ENCODE assay signal across 11 mouse cellular contexts in genomic region chr10:61286246-61286645, GRCm38 (mm10). TPM values are rescaled to one million over a fixed set of nuclear protein-coding genes. Genes with fewer than 3 reads are reported as not detected.
DNase-seq lines count a peak whose midpoint lies in the region; ATAC-seq and TF ChIP-seq lines count a peak whose summit lies in the region.
"Had no signal": no experiment of that assay in that cellular context is flagged by ENCODE, and none has a peak within 500 bp of the region (broad histone marks: within the 10 kb centered on the region; RNA-seq: fewer than 3 reads in every experiment).

No protein-coding gene starts in this region.

- peak; percentile 13 for DNase-seq in embryonic facial prominence, embryonic 11.5 days (ENCODE audit: low spot score)
- no peak for DNase-seq in embryonic facial prominence, embryonic 10.5 days (ENCODE audit: low spot score)
- DNase-seq in lung, embryonic 14.5 days, result peak; percentile 51
- no peak for DNase-seq in lung, postnatal 14 days
- DNase-seq in fibroblast of lung, adult 2 months (ENCODE audit: low read depth), result peak; percentile 89
- DNase-seq in frontal cortex, postnatal 36 days (ENCODE audit: low spot score in 2 of 2), result no peak
- no peak for DNase-seq in layer of hippocampus, adult 9-11 months
- DNase-seq: cerebellum, adult 2 months had no signal

- H3K4me2 ChIP-seq in embryonic facial prominence, embryonic 11.5 days (ENCODE audit: low read depth, low read length), result no peak overlapping the region
- H3K4me2 ChIP-seq in lung, embryonic 14.5 days, result no peak overlapping the region
- no peak overlapping the region for H3K4me2 ChIP-seq in stomach, embryonic 14.5 days (replicated peaks; ENCODE audit: low read depth, low read length)

- WGBS in embryonic facial prominence, embryonic 11.5 days, result 73% methylated on average over 7 of the region's 7 CpGs
- 81% methylated on average over 7 of the region's 7 CpGs for WGBS in embryonic facial prominence, embryonic 10.5 days
- 61% methylated on average over 7 of the region's 7 CpGs for WGBS in lung, embryonic 14.5 days
- WGBS in stomach, embryonic 14.5 days, result 64% methylated on average over 7 of the region's 7 CpGs

- no peaks in the 10 kb centered on the region for H3K36me3 ChIP-seq in embryonic facial prominence, embryonic 11.5 days (replicated peaks; ENCODE audit: control insufficient read depth, insufficient read depth, low read depth, low read length)
- no peaks in the 10 kb centered on the region for H3K36me3 ChIP-seq in embryonic facial prominence, embryonic 10.5 days (replicated peaks)
- H3K36me3 ChIP-seq in lung, embryonic 14.5 days (ENCODE audit: insufficient read depth), result no peaks in the 10 kb centered on the region
- H3K36me3 ChIP-seq in stomach, embryonic 14.5 days (ENCODE audit: control insufficient read depth, insufficient read depth, low read length), result no peaks in the 10 kb centered on the region
- H3K36me3 ChIP-seq: forebrain, embryonic 10.5 days had no signal

- H3K27me3 ChIP-seq in embryonic facial prominence, embryonic 11.5 days (ENCODE audit: control insufficient read depth, insufficient read depth, low read length), result no peaks in the 10 kb centered on the region
- H3K27me3 ChIP-seq in embryonic facial prominence, embryonic 10.5 days (replicated peaks; ENCODE audit: low read depth, poor library complexity, severe bottlenecking), result no peaks in the 10 kb centered on the region
- no peaks in the 10 kb centered on the region for H3K27me3 ChIP-seq in lung, embryonic 14.5 days (ENCODE audit: insufficient read depth, low read length)
- H3K27me3 ChIP-seq in stomach, embryonic 14.5 days (ENCODE audit: control insufficient read depth, insufficient read depth, low read length), result no peaks in the 10 kb centered on the region

- TF ChIP-seq CTCF in lung, embryonic 14.5 days (IDR thresholded peaks at IDR 0.05; ENCODE audit: low read depth), result no peak

- H3K4me3 ChIP-seq in embryonic facial prominence, embryonic 11.5 days (ENCODE audit: low read depth, low read length), result no peak overlapping the region
- no peak overlapping the region for H3K4me3 ChIP-seq in embryonic facial prominence, embryonic 10.5 days
- H3K4me3 ChIP-seq in lung, embryonic 14.5 days (ENCODE audit: low read depth, low read length), result no peak overlapping the region
- H3K4me3 ChIP-seq in stomach, embryonic 14.5 days (ENCODE audit: low read depth, low read length), result no peak overlapping the region
- H3K4me3 ChIP-seq: forebrain, embryonic 10.5 days had no signal

- H3K4me1 ChIP-seq in embryonic facial prominence, embryonic 11.5 days (ENCODE audit: control insufficient read depth, insufficient read depth, low read length), result no peaks in the 10 kb centered on the region
- 0 out of 2 replicates have a peak, but pooled peaks cover 4% of the 10 kb centered on the region for H3K4me1 ChIP-seq in embryonic facial prominence, embryonic 10.5 days
- peaks cover 4% of the 10 kb centered on the region for H3K4me1 ChIP-seq in lung, embryonic 14.5 days (ENCODE audit: insufficient read depth)
- H3K4me1 ChIP-seq in stomach, embryonic 14.5 days (ENCODE audit: control insufficient read depth, insufficient read depth, low read length), result 0 out of 2 replicates have a peak, but pooled peaks cover 6% of the 10 kb centered on the region

- H3K9ac ChIP-seq in embryonic facial prominence, embryonic 11.5 days (replicated peaks; ENCODE audit: low read length), result no peak overlapping the region
- no peak overlapping the region for H3K9ac ChIP-seq in lung, embryonic 14.5 days
- H3K9ac ChIP-seq in stomach, embryonic 14.5 days (replicated peaks; ENCODE audit: low read depth, low read length), result no peak overlapping the region

- no peak for ATAC-seq in embryonic facial prominence, embryonic 11.5 days (replicated peaks; ENCODE audit: insufficient number of reproducible peaks, low FRiP score, low TSS enrichment, low read depth)
- ATAC-seq in lung, embryonic 14.5 days (ENCODE audit: insufficient read depth), result peak; percentile 71
- 0 out of 2 replicates have a peak, but pooled peaks have one; percentile 14 for ATAC-seq in stomach, embryonic 14.5 days (ENCODE audit: insufficient number of reproducible peaks, insufficient read depth, low FRiP score, low read depth)

- H3K27ac ChIP-seq in embryonic facial prominence, embryonic 11.5 days (replicated peaks; ENCODE audit: low read depth, low read length), result no peak overlapping the region
- H3K27ac ChIP-seq in embryonic facial prominence, embryonic 10.5 days (replicated peaks), result no peak overlapping the region
- peak overlapping the region; percentile 33; the same call in 1 of the 2 replicates for H3K27ac ChIP-seq in lung, embryonic 14.5 days (ENCODE audit: low read depth)
- no peak overlapping the region for H3K27ac ChIP-seq in stomach, embryonic 14.5 days (ENCODE audit: low read length)
- H3K27ac ChIP-seq: forebrain, embryonic 10.5 days had no signal

- no peaks in the 10 kb centered on the region for H3K9me3 ChIP-seq in embryonic facial prominence, embryonic 11.5 days (replicated peaks; ENCODE audit: control insufficient read depth, low read length)
- H3K9me3 ChIP-seq in embryonic facial prominence, embryonic 10.5 days, result no peaks in the 10 kb centered on the region
- H3K9me3 ChIP-seq in lung, embryonic 14.5 days (ENCODE audit: low read depth, low read length), result no peaks in the 10 kb centered on the region
- no peaks in the 10 kb centered on the region for H3K9me3 ChIP-seq in stomach, embryonic 14.5 days (ENCODE audit: control insufficient read depth, low read depth, low read length)
- H3K9me3 ChIP-seq: forebrain, embryonic 10.5 days had no signal

RNA-seq across cellular contexts. Expression of gene Prf1, which starts 11.4 kb away (rescaled TPM):
- not detected in 2 replicates for polyA plus RNA-seq in embryonic facial prominence, embryonic 11.5 days (2014; fragmentation: Nextera tagmentation; extraction: Ambion mirVana)
- not detected in 2 replicates for polyA plus RNA-seq in embryonic facial prominence, embryonic 10.5 days (2016; fragmentation: Nextera tagmentation; extraction: Ambion mirVana)
- polyA plus RNA-seq in lung, embryonic 14.5 days (2014; fragmentation: Nextera tagmentation; extraction: Ambion mirVana), result not detected in 2 replicates
- polyA plus RNA-seq in stomach, embryonic 14.5 days (2014; fragmentation: Nextera tagmentation; extraction: Ambion mirVana), result not detected in 2 replicates
- polyA plus RNA-seq: cerebellum, adult 2 months; forebrain, embryonic 10.5 days; hindbrain, embryonic 16.5 days had no signal

RNA-seq across cellular contexts. Expression of gene Adamts14, which starts 13.0 kb away (rescaled TPM):
- polyA plus RNA-seq in embryonic facial prominence, embryonic 11.5 days (2014; fragmentation: Nextera tagmentation; extraction: Ambion mirVana), result 0.27 and 0.64 TPM in 2 replicates
- 0.40 and 0.42 TPM in 2 replicates for polyA plus RNA-seq in embryonic facial prominence, embryonic 10.5 days (2016; fragmentation: Nextera tagmentation; extraction: Ambion mirVana)
- polyA plus RNA-seq in lung, embryonic 14.5 days (2014; fragmentation: Nextera tagmentation; extraction: Ambion mirVana), result 1.5 and 1.8 TPM in 2 replicates
- 0.98 and 1.4 TPM in 2 replicates for polyA plus RNA-seq in stomach, embryonic 14.5 days (2014; fragmentation: Nextera tagmentation; extraction: Ambion mirVana)

Comparison
In these comparisons a context has a peak if more than half of its experiments do, and no peak if none do; other contexts are left out.
1. DNase-seq: peak in embryonic facial prominence, embryonic 11.5 days (single experiment), lung, embryonic 14.5 days (single experiment) and fibroblast of lung, adult 2 months (single experiment); none in embryonic facial prominence, embryonic 10.5 days (single experiment), lung, postnatal 14 days (single experiment), frontal cortex, postnatal 36 days (0 of 2) and layer of hippocampus, adult 9-11 months (single experiment).